Mouse (Mus musculus): ENCODE results near the gene 1110059G10Rik. TPM values are rescaled to one million over a fixed set of nuclear protein-coding genes. Genes with fewer than 3 reads are reported as not detected.

Gene 1110059G10Rik
- 10 to 100 TPM; 21.0 to 32.6 TPM for polyA plus RNA-seq (2017; shearing (Covaris generic))

DNA sequence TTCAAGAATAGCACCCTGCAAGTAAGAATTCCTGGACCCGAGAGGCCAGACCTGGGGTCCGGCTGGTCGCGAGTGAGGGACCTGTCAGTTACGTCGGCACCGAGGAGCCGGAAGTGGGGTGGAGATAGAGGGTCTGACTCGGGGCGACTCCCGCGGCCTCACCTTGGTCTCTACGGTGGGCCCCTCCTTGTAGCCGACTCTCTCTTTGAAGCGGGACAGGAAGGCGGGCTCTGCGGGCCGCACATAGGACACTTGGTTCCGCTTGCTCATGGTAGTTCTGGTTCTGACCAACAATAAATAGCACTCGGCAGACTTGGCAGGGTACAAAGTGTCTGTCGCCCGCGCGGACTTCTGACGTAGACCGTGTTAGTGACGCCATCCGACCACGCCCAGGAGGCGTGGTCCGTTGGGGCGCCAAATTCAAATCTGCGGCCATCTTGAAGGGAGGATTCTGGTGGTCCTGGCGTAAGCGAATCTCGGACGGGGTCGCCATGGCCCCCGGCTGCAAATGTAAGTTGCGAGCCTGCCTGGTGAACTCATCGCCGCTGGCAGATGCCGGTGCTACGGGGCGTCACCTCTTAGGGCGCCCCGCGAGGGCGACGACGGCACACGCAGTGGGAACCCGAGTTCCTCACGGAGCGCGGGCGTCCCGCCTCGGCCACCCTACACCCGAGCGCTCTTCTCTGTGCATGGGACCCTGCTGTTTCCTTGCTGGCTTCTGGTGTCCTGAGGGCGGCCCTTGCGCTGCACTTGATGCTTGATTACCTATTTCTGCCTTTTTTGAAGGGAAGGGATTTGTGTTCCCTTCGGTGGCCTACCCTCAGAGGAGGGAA, at the start of gene 1110059G10Rik, which contains the start of gene Kif15:
1110059G10Rik (minus strand) TSS at position 358 of the 833 bp plus-strand sequence.
Kif15 (plus strand) TSS at position 404 of the 833 bp plus-strand sequence.
- ATAC-seq: peak; percentile 89

DNA sequence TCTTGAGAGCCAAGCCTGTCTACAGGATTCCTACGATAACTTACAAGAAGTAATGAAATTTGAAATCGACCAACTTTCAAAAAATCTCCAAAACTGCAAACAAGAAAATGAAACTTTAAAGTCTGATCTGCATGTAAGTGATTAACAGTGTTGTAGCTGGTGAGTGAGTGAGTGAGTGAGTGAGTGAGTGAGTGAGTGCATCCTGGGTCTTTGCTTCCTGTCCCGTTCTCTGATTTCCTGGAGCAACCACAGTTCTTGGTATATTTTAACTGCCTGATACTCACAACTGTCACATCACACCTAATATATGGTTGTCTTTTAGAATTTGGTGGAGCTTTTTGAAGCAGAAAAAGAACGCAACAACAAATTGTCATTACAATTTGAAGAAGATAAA, 48.4 kb upstream of the 1110059G10Rik start:
- ATAC-seq: peak; percentile 66

DNA sequence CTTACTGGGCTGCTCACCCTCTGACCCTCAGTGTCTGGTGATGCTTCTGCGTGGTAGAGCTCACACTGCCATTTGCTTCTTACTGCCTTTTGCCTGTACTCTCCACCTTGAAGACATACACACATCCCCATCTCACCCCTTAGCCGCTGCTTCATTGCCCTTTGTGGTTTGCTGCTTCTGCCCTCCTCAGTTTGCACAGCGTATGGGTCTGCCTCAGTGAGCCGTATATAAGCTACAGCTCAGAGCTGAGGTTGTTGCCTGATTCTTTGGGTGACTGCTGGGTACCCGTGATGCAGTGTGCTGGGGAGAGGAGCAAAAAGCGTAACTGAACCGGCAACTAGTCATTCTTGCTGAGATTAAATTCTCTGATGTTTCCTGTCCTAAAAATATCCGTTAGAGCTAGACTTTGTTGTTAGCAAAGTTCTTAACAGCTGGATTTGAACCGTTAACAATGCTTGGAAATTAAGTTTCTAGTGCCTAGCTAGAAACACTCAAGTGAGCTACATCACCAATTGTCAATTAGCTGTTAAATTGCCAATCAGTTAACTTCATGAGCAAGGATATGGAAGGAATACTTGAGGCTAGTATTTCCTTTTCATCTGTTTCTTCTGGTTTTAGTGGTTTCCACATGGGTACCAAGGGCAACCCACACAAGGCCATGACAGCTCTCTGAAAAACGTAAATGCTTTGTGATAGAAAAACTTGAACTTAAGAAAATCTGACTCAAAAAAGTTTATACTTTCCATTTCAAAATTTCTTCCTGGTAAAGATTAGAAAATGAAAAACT, 47.8 kb upstream of the 1110059G10Rik start:
- ATAC-seq: peak; percentile 53

DNA sequence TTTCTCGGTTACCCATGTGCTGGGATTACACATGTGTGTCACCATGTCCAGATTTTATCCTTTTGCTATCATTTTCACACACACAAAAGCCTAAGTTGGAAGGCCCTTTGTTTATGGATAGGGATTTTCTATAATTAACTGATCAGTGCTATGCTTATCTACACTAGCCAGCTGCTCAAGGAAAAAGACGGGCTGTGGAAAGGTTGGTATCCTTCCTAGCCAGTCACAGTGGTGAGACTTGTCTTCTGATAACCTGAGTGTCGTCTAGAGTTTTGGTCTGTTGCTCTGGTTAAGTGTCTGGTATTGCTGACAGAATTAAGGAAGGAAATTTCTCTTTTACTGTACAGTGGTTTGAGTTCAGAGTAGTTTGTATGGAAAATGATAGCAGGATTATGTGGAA, 21.9 kb downstream of the 1110059G10Rik start:
- ATAC-seq: no peak

DNA sequence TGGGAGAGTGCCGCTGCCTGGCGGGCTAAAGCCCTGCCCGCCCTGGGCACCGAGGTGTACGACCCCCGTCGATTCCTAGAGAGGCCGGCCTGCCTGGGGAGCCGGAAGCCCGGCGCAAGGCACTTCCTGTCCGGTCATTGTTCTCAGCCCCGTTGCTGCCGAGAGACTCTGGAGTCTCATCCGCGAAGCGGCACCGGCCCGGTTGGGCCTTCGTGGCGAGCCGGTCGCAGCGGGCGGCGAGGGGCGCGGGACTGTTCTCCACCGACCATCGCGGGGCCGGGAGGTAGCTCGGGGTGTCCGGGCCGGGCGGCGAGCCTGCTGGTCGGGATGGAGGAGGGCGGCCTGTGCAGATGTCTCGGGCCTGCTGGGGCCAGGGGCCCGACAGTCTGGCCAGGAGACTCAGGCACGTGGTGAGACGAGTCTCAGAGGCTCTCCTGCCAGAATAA, 27.8 kb downstream of the 1110059G10Rik start, which contains the start of gene Zfp105:
Zfp105 (plus strand) TSS at position 137 of the 446 bp plus-strand sequence.
- ATAC-seq: no peak

DNA sequence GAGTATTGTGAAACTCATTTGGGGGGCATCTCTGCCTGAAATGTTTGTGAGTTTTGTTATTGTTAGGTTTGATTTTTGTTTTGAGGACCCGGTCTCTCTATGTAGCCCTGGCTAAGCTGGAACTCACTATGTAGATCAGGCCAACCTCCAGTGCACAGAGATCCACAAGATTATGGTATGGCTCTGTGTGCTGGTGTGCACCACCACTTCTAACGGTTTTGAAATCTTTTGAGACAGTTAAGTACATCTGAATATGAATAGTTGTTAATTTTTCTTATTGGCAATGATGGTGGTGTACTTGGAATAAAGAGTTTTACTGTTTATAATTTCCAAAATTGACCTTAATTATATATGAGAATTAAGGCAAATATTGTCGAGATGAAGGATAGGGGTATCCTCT, 28.4 kb downstream of the 1110059G10Rik start:
- ATAC-seq: no peak

DNA sequence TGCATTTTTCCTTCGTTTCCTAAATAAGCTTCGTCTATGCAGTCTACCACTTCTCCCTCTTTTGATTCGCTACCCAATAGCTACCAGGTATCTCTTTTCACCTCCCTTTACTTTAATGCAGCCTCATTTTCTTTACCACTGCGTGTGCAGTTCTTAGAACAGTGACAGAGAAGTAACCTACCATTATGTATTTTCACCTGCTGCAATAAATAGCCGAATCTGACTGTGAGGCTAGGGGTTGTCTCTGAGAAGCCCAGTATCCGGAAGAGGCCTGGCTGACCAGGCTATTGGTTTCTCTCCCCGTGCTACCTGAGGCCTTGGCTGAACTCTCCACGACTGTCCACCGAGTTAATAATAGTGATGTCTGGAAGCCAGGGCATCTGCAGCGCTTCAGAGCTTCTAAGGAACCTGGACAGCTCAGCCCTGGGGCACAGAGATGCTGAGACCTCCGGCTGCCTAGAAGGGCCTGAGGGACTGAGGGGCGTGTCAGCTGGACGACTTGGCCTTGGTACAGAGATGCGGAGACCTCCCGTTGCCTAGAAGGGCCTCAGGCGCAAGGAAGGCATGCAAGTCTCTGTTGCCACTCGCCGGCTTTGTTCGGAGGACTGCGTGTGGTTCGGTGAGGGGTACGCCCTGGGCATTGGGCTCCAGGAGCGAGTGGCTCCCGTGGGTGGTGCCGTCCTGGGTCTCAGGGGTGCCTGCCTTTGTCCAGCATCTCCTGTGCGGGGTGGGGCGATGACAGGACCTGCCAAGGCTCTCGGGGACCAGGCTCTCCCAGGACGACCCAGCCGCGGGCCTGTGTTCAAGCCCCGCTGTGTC, 47.9 kb downstream of the 1110059G10Rik start:
- no peak for ATAC-seq

DNA sequence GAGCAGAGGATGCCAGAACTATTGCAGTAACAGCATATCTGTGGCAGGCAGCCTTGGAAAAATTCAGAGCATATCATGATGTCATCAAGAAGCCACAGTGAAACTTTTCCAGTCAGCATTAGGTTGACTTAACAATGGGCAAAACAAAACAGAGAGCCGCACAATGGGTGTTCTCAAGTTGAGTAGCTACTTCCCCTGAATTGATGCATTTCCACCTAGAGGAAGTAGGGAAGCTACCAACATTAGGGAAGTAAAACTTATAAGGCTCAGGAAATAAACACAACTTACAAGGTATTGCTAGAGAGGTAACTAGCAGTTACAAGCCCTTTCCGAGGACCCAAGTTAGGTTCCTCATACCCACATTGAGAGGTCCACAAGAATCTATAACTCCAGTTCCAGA, 49.8 kb downstream of the 1110059G10Rik start:
- no peak for ATAC-seq

Other genes with a start within 250 kb of the 1110059G10Rik start
- under 1 TPM in 1 of 2 experiments, not detected in 1; 0.07 TPM for gene Topaz1, start 203.7 kb downstream of the 1110059G10Rik start, polyA plus RNA-seq (2017; shearing (Covaris generic))
- gene Tcaim, start 145.5 kb downstream of the 1110059G10Rik start, polyA plus RNA-seq (2017; shearing (Covaris generic)): 10 to 100 TPM; 11.6 to 14.5 TPM
- gene Gm35549, start 107.0 kb downstream of the 1110059G10Rik start, polyA plus RNA-seq (2017; shearing (Covaris generic)): 1 to 10 TPM; 1.3 to 1.9 TPM
- gene Zfp445, start 85.0 kb downstream of the 1110059G10Rik start, polyA plus RNA-seq (2017; shearing (Covaris generic)): 10 to 100 TPM; 23.7 to 38.9 TPM
- gene Zkscan7, start 65.3 kb downstream of the 1110059G10Rik start, polyA plus RNA-seq (2017; shearing (Covaris generic)): 1 to 10 TPM; 1.4 to 6.6 TPM
- not detected for gene Zfp105, start 27.9 kb downstream of the 1110059G10Rik start, polyA plus RNA-seq (2017; shearing (Covaris generic))
- 10 to 100 TPM; 16.8 to 19.3 TPM for gene Kif15, start within 50 bp of the 1110059G10Rik start, polyA plus RNA-seq (2017; shearing (Covaris generic))
- 10 to 100 TPM; 18.0 to 18.3 TPM for gene Tmem42, start 70.3 kb upstream of the 1110059G10Rik start, polyA plus RNA-seq (2017; shearing (Covaris generic))
- 1 to 10 TPM in 1 of 2 experiments, not detected in 1; 1.4 TPM for gene Tgm4, start 83.7 kb upstream of the 1110059G10Rik start, polyA plus RNA-seq (2017; shearing (Covaris generic))
- 10 to 100 TPM; 13.6 to 19.3 TPM for gene Zdhhc3, start 162.2 kb upstream of the 1110059G10Rik start, polyA plus RNA-seq (2017; shearing (Covaris generic))
- gene Exosc7, start 162.2 kb upstream of the 1110059G10Rik start, polyA plus RNA-seq (2017; shearing (Covaris generic)): 10 to 100 TPM; 85.5 to 95.0 TPM
- not detected for gene Clec3b, start 199.9 kb upstream of the 1110059G10Rik start, polyA plus RNA-seq (2017; shearing (Covaris generic))